Mouse (Mus musculus) stomach, postnatal 0 days (tissue): ENCODE results near the gene Ntm.

ENCODE experiments used
- CTCF ChIP-seq: IDR thresholded peaks from 2 replicates; pipeline ENCODE4 v1.5.1; 2016; ENCODE audit warnings: antibody characterized with exemption, low read depth, mild to moderate bottlenecking, moderate library complexity
- EP300 ChIP-seq: optimal IDR thresholded peaks from 2 replicates; pipeline ENCODE3; 2016; ENCODE audit warnings: antibody characterized with exemption

- no peak for TF ChIP-seq CTCF
- TF ChIP-seq EP300 = no peak
Measured at GRCm38 (mm10) chr9:29671861-29672260, 291.1 kb downstream of the Ntm start.
